In genomic region chr2:64074602-64075389, GRCm38 (mm10) we compare ENCODE assay signal across 10 mouse cellular contexts. TPM values are rescaled to one million over a fixed set of nuclear protein-coding genes. Genes with fewer than 3 reads are reported as not detected.
DNase-seq lines count a peak whose midpoint lies in the region; ATAC-seq and TF ChIP-seq lines count a peak whose summit lies in the region.
"Had no signal": no experiment of that assay in that cellular context is flagged by ENCODE, and none has a peak within 500 bp of the region (broad histone marks: within the 10 kb centered on the region; RNA-seq: fewer than 3 reads in every experiment).

No protein-coding gene starts in this region.

- no peak overlapping the region for H3K27ac ChIP-seq in lung, embryonic 14.5 days (ENCODE audit: low read depth)
- no peak overlapping the region for H3K27ac ChIP-seq in forebrain, embryonic 12.5 days
- no peak overlapping the region for H3K27ac ChIP-seq in intestine, embryonic 16.5 days (ENCODE audit: low read length)

- ATAC-seq in lung, embryonic 14.5 days (ENCODE audit: insufficient read depth): peak; percentile 33; the same call in 1 of the 2 replicates
- peak; percentile 33; the same call in 1 of the 2 replicates for ATAC-seq in forebrain, embryonic 12.5 days (ENCODE audit: low FRiP score)
- ATAC-seq in intestine, embryonic 16.5 days: no peak
- ATAC-seq in activated CD4-positive, CD25-positive, alpha-beta regulatory T cell, adult 4 months: no peak
- ATAC-seq: Patski had no signal

- no peak overlapping the region for H3K9ac ChIP-seq in lung, embryonic 14.5 days
- no peak overlapping the region; the same call in 1 of the 2 replicates for H3K9ac ChIP-seq in forebrain, embryonic 12.5 days
- no peak overlapping the region for H3K9ac ChIP-seq in intestine, embryonic 16.5 days (ENCODE audit: low read depth, low read length)

- no peak for TF ChIP-seq CTCF in lung, embryonic 14.5 days (IDR thresholded peaks at IDR 0.05; ENCODE audit: low read depth)

- H3K4me1 ChIP-seq in lung, embryonic 14.5 days (ENCODE audit: insufficient read depth): peaks cover 8% of the 10 kb centered on the region; the same call in 1 of the 2 replicates
- H3K4me1 ChIP-seq in forebrain, embryonic 12.5 days: peaks cover 50% of the 10 kb centered on the region
- no peaks in the 10 kb centered on the region for H3K4me1 ChIP-seq in intestine, embryonic 16.5 days (ENCODE audit: control insufficient read depth, insufficient read depth, low read length)

- no peak for DNase-seq in lung, embryonic 14.5 days
- DNase-seq in lung, postnatal 36 days: no peak
- peak; percentile 54 for DNase-seq in retina, postnatal 1 day
- DNase-seq in left cerebral cortex, adult 9 months (ENCODE audit: low spot score in 2 of 2): no peak
- DNase-seq: gastrocnemius, postnatal 36 days had no signal

- H3K9me3 ChIP-seq in lung, embryonic 14.5 days (ENCODE audit: low read depth, low read length): no peaks in the 10 kb centered on the region
- H3K9me3 ChIP-seq in forebrain, embryonic 12.5 days: no peaks in the 10 kb centered on the region
- H3K9me3 ChIP-seq in intestine, embryonic 16.5 days (ENCODE audit: control insufficient read depth, low read length): no peaks in the 10 kb centered on the region

- 28% methylated on average over 17 of the region's 17 CpGs for WGBS in lung, embryonic 14.5 days
- 28% methylated on average over 17 of the region's 17 CpGs for WGBS in forebrain, embryonic 12.5 days
- 31% methylated on average over 17 of the region's 17 CpGs for WGBS in intestine, embryonic 16.5 days

- no peak overlapping the region for H3K4me3 ChIP-seq in lung, embryonic 14.5 days (ENCODE audit: low read depth, low read length)
- H3K4me3 ChIP-seq in forebrain, embryonic 12.5 days (replicated peaks): peak overlapping the region; percentile 6; the same call in 1 of the 2 replicates
- H3K4me3 ChIP-seq in intestine, embryonic 16.5 days (ENCODE audit: low read length): no peak overlapping the region
- H3K4me3 ChIP-seq: myocyte had no signal

- peak overlapping the region; percentile 46 for H3K4me2 ChIP-seq in lung, embryonic 14.5 days
- peak overlapping the region; percentile 43 for H3K4me2 ChIP-seq in forebrain, embryonic 12.5 days
- H3K4me2 ChIP-seq in intestine, embryonic 16.5 days (ENCODE audit: low read depth, low read length): peak overlapping the region; percentile 27; the same call in 1 of the 2 replicates

- H3K36me3 ChIP-seq in lung, embryonic 14.5 days (ENCODE audit: insufficient read depth): no peaks in the 10 kb centered on the region
- H3K36me3 ChIP-seq in forebrain, embryonic 12.5 days (replicated peaks): no peaks in the 10 kb centered on the region
- H3K36me3 ChIP-seq in intestine, embryonic 16.5 days (ENCODE audit: control insufficient read depth, insufficient read depth, low read length): no peaks in the 10 kb centered on the region

- no peaks in the 10 kb centered on the region for H3K27me3 ChIP-seq in lung, embryonic 14.5 days (ENCODE audit: insufficient read depth, low read length)
- peaks cover 14% of the 10 kb centered on the region for H3K27me3 ChIP-seq in forebrain, embryonic 12.5 days
- H3K27me3 ChIP-seq in intestine, embryonic 16.5 days (replicated peaks; ENCODE audit: control insufficient read depth, insufficient read depth, low read length): no peaks in the 10 kb centered on the region

RNA-seq across cellular contexts. Expression of gene Fign, which starts 23.0 kb away (rescaled TPM):
- polyA plus RNA-seq in lung, embryonic 14.5 days (2014; fragmentation: Nextera tagmentation; extraction: Ambion mirVana): 4.6 and 5.1 TPM in 2 replicates
- 13.7 and 17.2 TPM in 2 replicates for polyA plus RNA-seq in forebrain, embryonic 12.5 days (2016; fragmentation: Nextera tagmentation; extraction: Ambion mirVana)
- polyA plus RNA-seq in intestine, embryonic 16.5 days (2015; fragmentation: Nextera tagmentation; extraction: Ambion mirVana): 1.6 and 2.5 TPM in 2 replicates
- polyA plus RNA-seq in activated CD4-positive, CD25-positive, alpha-beta regulatory T cell, adult 4 months (2017; shearing (Covaris generic)): under 1 TPM in 1 of 2 experiments, not detected in 1; 0.12 TPM
- polyA plus RNA-seq: Patski had no signal

Comparison
In these comparisons a context has a peak if more than half of its experiments do, and no peak if none do; other contexts are left out.
1. ATAC-seq: peak in lung, embryonic 14.5 days (single experiment) and forebrain, embryonic 12.5 days (single experiment); none in intestine, embryonic 16.5 days (single experiment) and activated CD4-positive, CD25-positive, alpha-beta regulatory T cell, adult 4 months (single experiment).
2. Peak in every context shown above with its lines, with median percentiles within 50 percentile points of each other: H3K4me2 ChIP-seq.